Mouse (Mus musculus) brain, embryonic 18.5 days (tissue): ENCODE results near the gene Usp2.

Experiments
- DNase-seq: peaks from one replicate; pipeline ENCODE4 v3.0.0-alpha.2; 2012; ENCODE audit warnings: low read depth, low spot score

The Usp2 gene

GRCm38 (mm10) chr9:44075276-44075995 lies 8.6 kb downstream of the Usp2 start:
- DNase-seq: no peak

- DNase-seq: no peak
Measured at GRCm38 (mm10) chr9:44075996-44076763, 9.4 kb downstream of the Usp2 start.

- DNase-seq: no peak
Measured at GRCm38 (mm10) chr9:44076764-44077120, 9.9 kb downstream of the Usp2 start.

GRCm38 (mm10) chr9:44077266-44077910 lies 10.6 kb downstream of the Usp2 start:
- no peak for DNase-seq

- no peak for DNase-seq
Measured at GRCm38 (mm10) chr9:44078136-44078797, 11.4 kb downstream of the Usp2 start.

- DNase-seq: no peak
Measured at GRCm38 (mm10) chr9:44078955-44079756, 12.3 kb downstream of the Usp2 start.

- DNase-seq: no peak
Measured at GRCm38 (mm10) chr9:44079997-44080780, 13.4 kb downstream of the Usp2 start.

GRCm38 (mm10) chr9:44080953-44081352 lies 14.1 kb downstream of the Usp2 start:
- DNase-seq: no peak

GRCm38 (mm10) chr9:44081581-44081980 lies 14.8 kb downstream of the Usp2 start:
- DNase-seq: no peak

GRCm38 (mm10) chr9:44082266-44082665 lies 15.4 kb downstream of the Usp2 start:
- no peak for DNase-seq

GRCm38 (mm10) chr9:44083392-44084121 lies 16.7 kb downstream of the Usp2 start:
- DNase-seq: no peak

GRCm38 (mm10) chr9:44084236-44084635 lies 17.4 kb downstream of the Usp2 start:
- no peak for DNase-seq

GRCm38 (mm10) chr9:44084659-44085229 lies 17.9 kb downstream of the Usp2 start:
- DNase-seq: no peak

- no peak for DNase-seq
Measured at GRCm38 (mm10) chr9:44085276-44085675, 18.5 kb downstream of the Usp2 start.

GRCm38 (mm10) chr9:44085741-44086665 lies 19.2 kb downstream of the Usp2 start:
- no peak for DNase-seq

- DNase-seq: no peak
Measured at GRCm38 (mm10) chr9:44086960-44087359, 20.1 kb downstream of the Usp2 start.

GRCm38 (mm10) chr9:44087761-44088455 lies 21.1 kb downstream of the Usp2 start:
- no peak for DNase-seq
